Mouse (Mus musculus) kidney, embryonic 16.5 days (tissue): ENCODE results near the gene Rc3h1. TPM values are rescaled to one million over a fixed set of nuclear protein-coding genes. Genes with fewer than 3 reads are reported as not detected.
"Not testable (repeated sequence)": the region's sequence is repeated elsewhere in the genome, so short reads cannot be mapped to it uniquely, and the experiment has no call there.

Experiments used
- ATAC-seq: fragments of 200-750 bp; cut with Nextera tagmentation; 2 replicates; pipeline ENCODE4 v1.8.0; 2017; ENCODE audit warnings: moderate TSS enrichment; ENCODE audit not compliant: low FRiP score, low TSS enrichment
- H3K27ac ChIP-seq: fragments of 300-500 bp; sonication (generic); 2 replicates; pipeline ENCODE4 v1.5.1; 2014; ENCODE audit warnings: low read length
- H3K27me3 ChIP-seq: fragments of 300-500 bp; sonication (generic); 2 replicates; pipeline ENCODE4 v1.6.1; 2014; ENCODE audit warnings: low read length, control low read depth, mixed read lengths; ENCODE audit not compliant: insufficient read depth
- H3K36me3 ChIP-seq: fragments of 300-500 bp; sonication (generic); 2 replicates; pipeline ENCODE4 v1.6.1; 2014; ENCODE audit warnings: low read length, control low read depth, mixed read lengths; ENCODE audit not compliant: insufficient read depth
- H3K4me1 ChIP-seq: fragments of 300-500 bp; sonication (generic); 2 replicates; pipeline ENCODE4 v1.6.1; 2014; ENCODE audit warnings: low read length, control low read depth, mixed read lengths; ENCODE audit not compliant: insufficient read depth
- H3K4me2 ChIP-seq: fragments of 300-500 bp; sonication (generic); replicated peaks from 2 replicates; pipeline ENCODE4 v1.6.1; 2014; ENCODE audit warnings: low read depth, low read length
- H3K4me3 ChIP-seq: fragments of 300-500 bp; sonication (generic); 2 replicates; pipeline ENCODE4 v1.5.1; 2014; ENCODE audit warnings: mild to moderate bottlenecking, low read length
- H3K9ac ChIP-seq: fragments of 300-500 bp; sonication (generic); replicated peaks from 2 replicates; pipeline ENCODE4 v1.6.1; 2014; ENCODE audit warnings: low read length
- H3K9me3 ChIP-seq: fragments of 300-500 bp; sonication (generic); 2 replicates; pipeline ENCODE4 v1.6.1; 2016; ENCODE audit warnings: low read length, control low read depth
- WGBS: fragments of 180-500 bp; shearing (Covaris S2); extraction: QIAGEN DNeasy Blood & Tissue Kit; methylation state at CpG from one replicate; pipeline ENCODE4 v1.1.7; 2014; 5-methylcytosine and 5-hydroxymethylcytosine counted together
- polyA plus RNA-seq: library from polyadenylated mRNA; unstranded; fragments of >200 nt; fragmentation: Nextera tagmentation; extraction: Ambion mirVana; gene quantifications from 2 replicates; pipeline ENCODE4 v1.2.1, GENCODE M21; 2015

Gene Rc3h1
- polyA plus RNA-seq, 1 experiment from 2014 or later = 7.0 TPM

- H3K27ac ChIP-seq = no peak overlapping the region
- ATAC-seq = no peak
- 92% methylated on average over 3 of the region's 3 CpGs for WGBS
- H3K4me2 ChIP-seq = no peak overlapping the region
- no peaks in the 10 kb centered on the region for H3K36me3 ChIP-seq
- H3K4me3 ChIP-seq = no peak overlapping the region
- no peaks in the 10 kb centered on the region for H3K9me3 ChIP-seq
- no peaks in the 10 kb centered on the region for H3K27me3 ChIP-seq
- H3K4me1 ChIP-seq = peaks cover 9% of the 10 kb centered on the region
- no peak overlapping the region for H3K9ac ChIP-seq
These were observed 76.7 kb downstream of the Rc3h1 start for GRCm38 (mm10) chr1:160982887-160983286.

GRCm38 (mm10) chr1:160984731-160985130 is 78.5 kb downstream of the Rc3h1 start:
- H3K27ac ChIP-seq, H3K4me1 ChIP-seq, H3K4me3 ChIP-seq, H3K4me2 ChIP-seq, H3K9ac ChIP-seq, H3K27me3 ChIP-seq, H3K9me3 ChIP-seq, H3K36me3 ChIP-seq, ATAC-seq: not testable (repeated sequence)
- WGBS = 100% methylated on average over 1 of the region's 1 CpGs

GRCm38 (mm10) chr1:160985477-160985876 is 79.3 kb downstream of the Rc3h1 start:
- Histone ChIP-seq H3K27ac (no peak overlapping the region), H3K36me3 (no peaks in the 10 kb centered on the region), H3K4me3 (no peak overlapping the region), H3K9ac (no peak overlapping the region), H3K9me3 (no peaks in the 10 kb centered on the region), H3K4me1 (peaks cover 6% of the 10 kb centered on the region; the same call in 1 of the 2 replicates), H3K27me3 (no peaks in the 10 kb centered on the region), H3K4me2 (no peak overlapping the region)
- ATAC-seq = no peak; the same call in 1 of the 2 replicates
- WGBS = 76% methylated on average over 6 of the region's 6 CpGs

- H3K4me3 ChIP-seq = no peak overlapping the region
- WGBS = 70% methylated on average over 17 of the region's 17 CpGs
These were observed 80.8 kb downstream of the Rc3h1 start for GRCm38 (mm10) chr1:160986881-160987635.

GRCm38 (mm10) chr1:160989395-160989794 is 83.2 kb downstream of the Rc3h1 start:
- 87% methylated on average over 14 of the region's 15 CpGs for WGBS
- Histone ChIP-seq H3K4me3 (no peak overlapping the region), H3K27me3 (no peaks in the 10 kb centered on the region), H3K4me2 (no peak overlapping the region), H3K36me3 (no peaks in the 10 kb centered on the region), H3K4me1 (no peaks in the 10 kb centered on the region), H3K27ac (no peak overlapping the region), H3K9ac (no peak overlapping the region), H3K9me3 (no peaks in the 10 kb centered on the region)
- no peak for ATAC-seq

More at GRCm38 (mm10) chr1:160986881-160987635, 80.8 kb downstream of the Rc3h1 start:
- H3K9me3 ChIP-seq = no peaks in the 10 kb centered on the region
- ATAC-seq = no peak
- H3K9ac ChIP-seq = no peak overlapping the region
- no peak overlapping the region for H3K27ac ChIP-seq
- H3K4me1 ChIP-seq = no peaks in the 10 kb centered on the region
- no peak overlapping the region for H3K4me2 ChIP-seq
- H3K27me3 ChIP-seq = no peaks in the 10 kb centered on the region
- H3K36me3 ChIP-seq = no peaks in the 10 kb centered on the region

- Histone ChIP-seq H3K27me3 (no peaks in the 10 kb centered on the region), H3K9me3 (no peaks in the 10 kb centered on the region), H3K27ac (no peak overlapping the region), H3K4me1 (no peaks in the 10 kb centered on the region), H3K9ac (no peak overlapping the region), H3K36me3 (no peaks in the 10 kb centered on the region), H3K4me2 (no peak overlapping the region), H3K4me3 (no peak overlapping the region)
- ATAC-seq = no peak
- WGBS = 86% methylated on average over 6 of the region's 6 CpGs
These were observed 87.6 kb downstream of the Rc3h1 start for GRCm38 (mm10) chr1:160993851-160994250.

GRCm38 (mm10) chr1:161004942-161005341 is 98.7 kb downstream of the Rc3h1 start:
- Histone ChIP-seq H3K4me3 (no peak overlapping the region), H3K4me2 (no peak overlapping the region), H3K27ac (no peak overlapping the region), H3K9ac (no peak overlapping the region), H3K9me3 (no peaks in the 10 kb centered on the region), H3K27me3 (no peaks in the 10 kb centered on the region), H3K4me1 (no peaks in the 10 kb centered on the region), H3K36me3 (0 out of 2 replicates have a peak, but pooled peaks cover 10% of the 10 kb centered on the region)
- WGBS = 72% methylated on average over 4 of the region's 4 CpGs
- no peak for ATAC-seq

GRCm38 (mm10) chr1:161005526-161005925 is 99.3 kb downstream of the Rc3h1 start:
- no peak for ATAC-seq
- Histone ChIP-seq H3K4me2 (no peak overlapping the region), H3K27ac (no peak overlapping the region), H3K27me3 (no peaks in the 10 kb centered on the region), H3K9ac (no peak overlapping the region), H3K36me3 (0 out of 2 replicates have a peak, but pooled peaks cover 10% of the 10 kb centered on the region), H3K4me3 (no peak overlapping the region), H3K9me3 (no peaks in the 10 kb centered on the region), H3K4me1 (no peaks in the 10 kb centered on the region)
- WGBS = 45% methylated on average over 3 of the region's 3 CpGs

GRCm38 (mm10) chr1:161006471-161006870 is 100.3 kb downstream of the Rc3h1 start:
- no peak overlapping the region for H3K4me3 ChIP-seq
- H3K9me3 ChIP-seq = no peaks in the 10 kb centered on the region
- no peak overlapping the region for H3K27ac ChIP-seq
- no peak for ATAC-seq
- no peak overlapping the region for H3K4me2 ChIP-seq
- H3K36me3 ChIP-seq = 0 out of 2 replicates have a peak, but pooled peaks cover 10% of the 10 kb centered on the region
- no peaks in the 10 kb centered on the region for H3K4me1 ChIP-seq
- no peak overlapping the region for H3K9ac ChIP-seq
- H3K27me3 ChIP-seq = no peaks in the 10 kb centered on the region
- WGBS = 71% methylated on average over 5 of the region's 5 CpGs

- WGBS = 98% methylated on average over 2 of the region's 2 CpGs
- Histone ChIP-seq H3K27me3 (no peaks in the 10 kb centered on the region), H3K4me2 (no peak overlapping the region), H3K9me3 (no peaks in the 10 kb centered on the region), H3K36me3 (peaks cover 15% of the 10 kb centered on the region), H3K9ac (no peak overlapping the region), H3K4me3 (no peak overlapping the region), H3K4me1 (no peaks in the 10 kb centered on the region), H3K27ac (no peak overlapping the region)
- no peak for ATAC-seq
These were observed 101.8 kb downstream of the Rc3h1 start for GRCm38 (mm10) chr1:161008038-161008437.
